Mouse (Mus musculus): ENCODE results near the gene Arhgap44.

GRCm38 (mm10) chr11:65186974-65187373 is 24.2 kb upstream of the Arhgap44 start:
- TF ChIP-seq CTCF (IDR thresholded peaks at IDR 0.05; ENCODE audit: control insufficient read depth, insufficient read depth, insufficient read length) (no peak), MAX (IDR thresholded peaks at IDR 0.05) (no peak), MYOD1 (IDR thresholded peaks at IDR 0.05; ENCODE audit: control insufficient read depth, insufficient read length, low read depth) (no peak), USF1 (IDR thresholded peaks at IDR 0.05; ENCODE audit: low read depth) (no peak), MYOG (IDR thresholded peaks at IDR 0.05; ENCODE audit: control insufficient read depth, extremely low read depth, insufficient read length) (no peak)
